Mouse (Mus musculus) megakaryocyte, embryonic 14.5 days (primary cell): ENCODE results near the gene Rasl2-9.

Experiments
- FLI1 ChIP-seq: IDR thresholded peaks from 2 replicates; pipeline ENCODE4 v1.6.1; 2012; ENCODE audit warnings: low read length, inconsistent platforms, mixed read lengths
- GATA1 ChIP-seq: IDR thresholded peaks from 3 replicates; pipeline ENCODE4 v1.6.1; 2012; ENCODE audit warnings: mixed read lengths, low read length, inconsistent platforms, borderline replicate concordance

DNA sequence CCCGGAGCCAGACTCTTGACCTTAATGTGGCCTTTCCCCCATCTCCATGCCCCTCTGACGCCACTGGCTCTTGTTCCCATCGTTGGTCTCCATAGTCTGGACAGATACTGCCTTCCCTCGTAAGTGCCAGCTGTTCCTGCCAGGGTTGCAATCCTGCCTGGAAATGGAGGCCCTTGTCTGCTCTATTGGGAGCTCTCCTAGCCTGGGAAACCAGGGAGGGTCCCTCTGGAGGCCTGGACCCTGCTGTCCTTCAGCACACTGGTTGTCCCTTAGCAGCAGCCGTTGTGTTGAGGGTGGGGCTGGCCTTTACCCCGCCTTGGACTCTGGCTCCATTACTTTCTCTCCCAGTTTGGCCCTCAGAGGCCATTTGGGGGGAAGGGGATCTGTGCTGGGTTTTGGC is 33.4 kb downstream of the Rasl2-9 start:
- TF ChIP-seq GATA1: no peak
- TF ChIP-seq FLI1: no peak
